Mouse (Mus musculus): ENCODE data around the gene Gm17387. TPM values are rescaled to one million over a fixed set of nuclear protein-coding genes. Genes with fewer than 3 reads are reported as not detected.

Gene Gm17387
- polyA plus RNA-seq, 1 experiment from 2014 or later = not detected

DNA sequence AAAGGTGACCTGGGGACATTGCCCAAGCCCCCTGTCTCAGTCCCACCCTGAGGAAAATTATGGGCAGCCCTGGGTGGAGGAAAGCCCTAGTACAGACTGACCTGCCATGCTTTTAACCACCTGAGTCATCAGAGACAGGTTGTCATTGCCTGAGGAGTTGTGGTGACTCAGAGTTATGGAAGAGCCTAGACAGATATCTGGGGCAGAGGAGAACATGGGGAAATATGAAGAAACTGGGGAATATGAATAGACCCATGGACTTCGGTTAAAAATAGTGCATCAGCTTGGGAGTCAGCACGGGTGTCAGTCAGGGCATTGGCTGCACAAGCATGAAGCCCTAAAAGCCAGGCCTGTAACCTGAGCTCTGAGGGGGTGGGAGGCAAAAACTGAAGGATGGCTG, 20.4 kb downstream of the Gm17387 start:
- no peaks in the 10 kb centered on the region for H3K36me3 ChIP-seq (ENCODE audit: control insufficient read depth, insufficient read depth, low read length)
- WGBS = 78% methylated on average over 2 of the region's 2 CpGs
- no peaks in the 10 kb centered on the region; the same call in 1 of the 2 replicates for H3K9me3 ChIP-seq (ENCODE audit: control insufficient read depth, low read length)
- H3K9ac ChIP-seq (ENCODE audit: low read length) = no peak overlapping the region
- H3K4me3 ChIP-seq (ENCODE audit: low read depth, low read length) = no peak overlapping the region
- DNase-seq (ENCODE audit: low spot score) (no peak), ATAC-seq (replicated peaks; ENCODE audit: low FRiP score) (no peak)
- H3K27me3 ChIP-seq (ENCODE audit: control insufficient read depth, insufficient read depth, low read length) = no peaks in the 10 kb centered on the region
- no peak overlapping the region for H3K27ac ChIP-seq (ENCODE audit: low read depth, low read length)
- no peak overlapping the region for H3K4me2 ChIP-seq (ENCODE audit: low read depth, low read length, severe bottlenecking)
- peaks cover 4% of the 10 kb centered on the region; the same call in 1 of the 2 replicates for H3K4me1 ChIP-seq (replicated peaks; ENCODE audit: control insufficient read depth, insufficient read depth, low read length)

- no peak for ATAC-seq (replicated peaks; ENCODE audit: low FRiP score)
- no peak overlapping the region for H3K27ac ChIP-seq (ENCODE audit: low read depth, low read length)
- DNase-seq (ENCODE audit: low spot score) = no peak
- peaks cover 4% of the 10 kb centered on the region; the same call in 1 of the 2 replicates for H3K4me1 ChIP-seq (replicated peaks; ENCODE audit: control insufficient read depth, insufficient read depth, low read length)
- WGBS = 74% methylated on average over 17 of the region's 17 CpGs
- no peak overlapping the region for H3K4me3 ChIP-seq (ENCODE audit: low read depth, low read length)
- no peak overlapping the region for H3K4me2 ChIP-seq (ENCODE audit: low read depth, low read length, severe bottlenecking)
- no peaks in the 10 kb centered on the region for H3K27me3 ChIP-seq (ENCODE audit: control insufficient read depth, insufficient read depth, low read length)
- H3K36me3 ChIP-seq (ENCODE audit: control insufficient read depth, insufficient read depth, low read length) = no peaks in the 10 kb centered on the region
- no peaks in the 10 kb centered on the region; the same call in 1 of the 2 replicates for H3K9me3 ChIP-seq (ENCODE audit: control insufficient read depth, low read length)
- no peak overlapping the region for H3K9ac ChIP-seq (ENCODE audit: low read length)
These were observed 22.2 kb downstream of the Gm17387 start for GRCm38 (mm10) chr7:141051060-141051685.

DNA sequence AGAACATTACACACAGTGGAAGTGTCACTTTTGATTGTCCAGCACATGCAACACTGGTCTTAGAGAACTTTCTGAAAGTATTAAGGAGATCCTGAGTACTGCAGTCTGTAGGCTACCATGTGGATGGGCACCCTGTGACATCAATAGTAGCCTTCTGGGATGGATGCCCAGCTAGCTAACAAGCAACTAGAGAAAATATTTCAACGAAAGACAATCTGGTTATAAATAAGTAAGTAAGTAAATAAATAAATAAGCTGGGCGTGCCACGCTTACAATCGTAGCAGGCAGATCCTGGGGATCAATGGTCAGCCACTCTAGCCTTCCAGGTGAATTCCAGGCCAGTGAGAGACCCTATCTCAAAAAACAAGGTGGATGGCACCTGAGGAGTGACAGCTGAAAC, 23.1 kb downstream of the Gm17387 start:
- DNase-seq (ENCODE audit: low spot score) (no peak), ATAC-seq (replicated peaks; ENCODE audit: low FRiP score) (no peak)
- no peaks in the 10 kb centered on the region for H3K27me3 ChIP-seq (ENCODE audit: control insufficient read depth, insufficient read depth, low read length)
- WGBS = 94% methylated on average over 4 of the region's 4 CpGs
- H3K4me3 ChIP-seq (ENCODE audit: low read depth, low read length) = no peak overlapping the region
- H3K27ac ChIP-seq (ENCODE audit: low read depth, low read length) = no peak overlapping the region
- H3K9ac ChIP-seq (ENCODE audit: low read length) = no peak overlapping the region
- no peak overlapping the region for H3K4me2 ChIP-seq (ENCODE audit: low read depth, low read length, severe bottlenecking)
- H3K9me3 ChIP-seq (ENCODE audit: control insufficient read depth, low read length) = no peaks in the 10 kb centered on the region; the same call in 1 of the 2 replicates
- H3K4me1 ChIP-seq (replicated peaks; ENCODE audit: control insufficient read depth, insufficient read depth, low read length) = peaks cover 4% of the 10 kb centered on the region; the same call in 1 of the 2 replicates
- H3K36me3 ChIP-seq (ENCODE audit: control insufficient read depth, insufficient read depth, low read length) = no peaks in the 10 kb centered on the region

- DNase-seq (ENCODE audit: low spot score) = no peak
- Histone ChIP-seq H3K4me2 (ENCODE audit: low read depth, low read length, severe bottlenecking) (no peak overlapping the region), H3K27me3 (ENCODE audit: control insufficient read depth, insufficient read depth, low read length) (no peaks in the 10 kb centered on the region), H3K4me3 (ENCODE audit: low read depth, low read length) (no peak overlapping the region), H3K36me3 (ENCODE audit: control insufficient read depth, insufficient read depth, low read length) (no peaks in the 10 kb centered on the region), H3K4me1 (replicated peaks; ENCODE audit: control insufficient read depth, insufficient read depth, low read length) (peaks cover 4% of the 10 kb centered on the region; the same call in 1 of the 2 replicates), H3K27ac (ENCODE audit: low read depth, low read length) (no peak overlapping the region), H3K9me3 (ENCODE audit: control insufficient read depth, low read length) (no peaks in the 10 kb centered on the region; the same call in 1 of the 2 replicates), H3K9ac (ENCODE audit: low read length) (no peak overlapping the region)
- ATAC-seq (replicated peaks; ENCODE audit: low FRiP score) = no peak
- WGBS = 86% methylated on average over 2 of the region's 2 CpGs
These were observed 23.5 kb downstream of the Gm17387 start for GRCm38 (mm10) chr7:141052421-141052820.

GRCm38 (mm10) chr7:141055785-141056184, 26.9 kb downstream of the Gm17387 start:
- DNase-seq (ENCODE audit: low spot score) (no peak), ATAC-seq (replicated peaks; ENCODE audit: low FRiP score) (no peak)
- H3K4me1 ChIP-seq (replicated peaks; ENCODE audit: control insufficient read depth, insufficient read depth, low read length) = peaks cover 6% of the 10 kb centered on the region; the same call in 1 of the 2 replicates
- no peak overlapping the region for H3K4me3 ChIP-seq (ENCODE audit: low read depth, low read length)
- H3K27ac ChIP-seq (ENCODE audit: low read depth, low read length) = no peak overlapping the region
- no peaks in the 10 kb centered on the region; the same call in 1 of the 2 replicates for H3K27me3 ChIP-seq (ENCODE audit: control insufficient read depth, insufficient read depth, low read length)
- no peak overlapping the region for H3K9ac ChIP-seq (ENCODE audit: low read length)
- no peaks in the 10 kb centered on the region for H3K9me3 ChIP-seq (ENCODE audit: control insufficient read depth, low read length)
- no peaks in the 10 kb centered on the region for H3K36me3 ChIP-seq (ENCODE audit: control insufficient read depth, insufficient read depth, low read length)
- WGBS = 80% methylated on average over 4 of the region's 4 CpGs
- H3K4me2 ChIP-seq (ENCODE audit: low read depth, low read length, severe bottlenecking) = no peak overlapping the region

DNA sequence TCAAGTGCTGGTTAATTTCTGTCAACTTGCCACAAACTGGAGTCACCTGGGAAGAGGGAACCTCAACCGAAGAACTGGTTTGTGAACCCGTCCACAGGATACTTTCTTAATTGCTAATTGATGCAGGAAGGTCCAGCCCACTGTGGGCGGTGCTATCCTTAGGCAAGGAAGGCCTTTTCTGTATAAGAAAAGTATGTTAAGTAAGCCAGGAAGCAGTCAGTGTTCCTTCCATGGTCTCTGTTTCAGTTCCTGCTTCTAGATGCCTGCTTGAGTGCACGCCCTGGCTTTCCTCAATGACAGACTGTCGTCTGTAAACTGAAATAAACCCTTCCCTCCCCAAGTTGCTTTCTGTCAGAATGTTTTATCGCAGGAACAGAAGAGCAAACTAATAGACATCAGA, 28.0 kb downstream of the Gm17387 start:
- WGBS = 97% methylated on average over 6 of the region's 6 CpGs
- no peak overlapping the region for H3K9ac ChIP-seq (ENCODE audit: low read length)
- no peaks in the 10 kb centered on the region for H3K36me3 ChIP-seq (ENCODE audit: control insufficient read depth, insufficient read depth, low read length)
- no peaks in the 10 kb centered on the region for H3K9me3 ChIP-seq (ENCODE audit: control insufficient read depth, low read length)
- H3K4me1 ChIP-seq (replicated peaks; ENCODE audit: control insufficient read depth, insufficient read depth, low read length) = peaks cover 10% of the 10 kb centered on the region; the same call in 1 of the 2 replicates
- H3K27me3 ChIP-seq (ENCODE audit: control insufficient read depth, insufficient read depth, low read length) = no peaks in the 10 kb centered on the region; the same call in 1 of the 2 replicates
- ATAC-seq (replicated peaks; ENCODE audit: low FRiP score) (no peak), DNase-seq (ENCODE audit: low spot score) (no peak)
- no peak overlapping the region for H3K4me2 ChIP-seq (ENCODE audit: low read depth, low read length, severe bottlenecking)
- H3K27ac ChIP-seq (ENCODE audit: low read depth, low read length) = no peak overlapping the region
- H3K4me3 ChIP-seq (ENCODE audit: low read depth, low read length) = no peak overlapping the region

GRCm38 (mm10) chr7:141057541-141057940, 28.6 kb downstream of the Gm17387 start:
- Histone ChIP-seq H3K27me3 (ENCODE audit: control insufficient read depth, insufficient read depth, low read length) (no peaks in the 10 kb centered on the region; the same call in 1 of the 2 replicates), H3K36me3 (ENCODE audit: control insufficient read depth, insufficient read depth, low read length) (no peaks in the 10 kb centered on the region), H3K27ac (ENCODE audit: low read depth, low read length) (no peak overlapping the region), H3K4me1 (replicated peaks; ENCODE audit: control insufficient read depth, insufficient read depth, low read length) (peaks cover 10% of the 10 kb centered on the region; the same call in 1 of the 2 replicates), H3K9me3 (ENCODE audit: control insufficient read depth, low read length) (no peaks in the 10 kb centered on the region), H3K4me2 (ENCODE audit: low read depth, low read length, severe bottlenecking) (no peak overlapping the region), H3K9ac (ENCODE audit: low read length) (no peak overlapping the region), H3K4me3 (ENCODE audit: low read depth, low read length) (no peak overlapping the region)
- ATAC-seq (replicated peaks; ENCODE audit: low FRiP score) (no peak), DNase-seq (ENCODE audit: low spot score) (no peak)
- whole genome bisulfite sequencing = 86% methylated on average over 1 of the region's 1 CpGs

DNA sequence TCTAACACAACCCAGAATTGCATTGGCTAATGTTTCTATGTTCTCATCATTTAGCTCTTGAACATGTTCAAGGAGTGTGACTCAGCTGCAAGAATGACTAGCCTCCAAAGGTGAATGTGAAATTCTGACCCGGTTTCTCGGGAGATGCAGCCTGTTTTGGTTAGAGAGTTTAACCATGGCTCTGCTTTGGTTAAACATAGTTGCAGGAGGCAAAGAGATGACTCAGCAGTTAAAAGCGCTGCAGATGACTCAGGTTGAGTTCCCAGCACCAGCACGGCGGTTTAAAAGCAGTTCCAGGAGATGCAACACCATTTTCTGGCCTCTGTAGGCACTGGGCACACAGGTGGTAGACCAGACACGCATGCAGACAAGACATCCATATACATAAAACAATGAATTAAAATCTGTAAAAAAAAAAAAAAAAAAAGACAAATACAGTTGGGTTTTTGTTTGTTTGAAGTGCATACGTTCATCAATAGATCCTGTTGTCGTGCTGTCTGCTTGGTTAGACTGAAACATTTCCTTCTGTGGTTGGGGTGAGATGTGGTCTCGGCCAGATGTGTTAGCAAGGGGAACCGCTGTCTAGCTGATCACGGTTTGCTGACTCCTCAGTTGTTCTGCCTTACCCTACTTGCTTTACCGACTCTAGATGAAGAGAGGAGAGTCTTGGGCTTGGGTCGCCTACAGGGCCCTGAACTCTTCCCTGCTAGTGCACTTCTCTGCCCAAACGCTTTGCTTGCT, 29.8 kb downstream of the Gm17387 start:
- no peaks in the 10 kb centered on the region; the same call in 1 of the 2 replicates for H3K27me3 ChIP-seq (ENCODE audit: control insufficient read depth, insufficient read depth, low read length)
- no peak overlapping the region for H3K4me3 ChIP-seq (ENCODE audit: low read depth, low read length)
- H3K9ac ChIP-seq (ENCODE audit: low read length) = no peak overlapping the region
- H3K36me3 ChIP-seq (ENCODE audit: control insufficient read depth, insufficient read depth, low read length) = no peaks in the 10 kb centered on the region; the same call in 1 of the 2 replicates
- ATAC-seq (replicated peaks; ENCODE audit: low FRiP score) (no peak), DNase-seq (ENCODE audit: low spot score) (no peak)
- WGBS = 94% methylated on average over 14 of the region's 14 CpGs
- H3K9me3 ChIP-seq (ENCODE audit: control insufficient read depth, low read length) = no peaks in the 10 kb centered on the region
- H3K4me2 ChIP-seq (ENCODE audit: low read depth, low read length, severe bottlenecking) = no peak overlapping the region
- H3K27ac ChIP-seq (ENCODE audit: low read depth, low read length) = no peak overlapping the region
- peaks cover 10% of the 10 kb centered on the region; the same call in 1 of the 2 replicates for H3K4me1 ChIP-seq (replicated peaks; ENCODE audit: control insufficient read depth, insufficient read depth, low read length)

All from forebrain, embryonic 11.5 days (tissue).